Mouse (Mus musculus): ENCODE measurements around the gene Gramd1b. TPM values are rescaled to one million over a fixed set of nuclear protein-coding genes. Genes with fewer than 3 reads are reported as not detected.

The Gramd1b gene
- polyA plus RNA-seq, 1 experiment from 2014 or later: 4.9 TPM

- no peaks in the 10 kb centered on the region for H3K27me3 ChIP-seq (replicated peaks; ENCODE audit: control insufficient read depth, insufficient read depth, low read length)
- H3K4me2 ChIP-seq (ENCODE audit: low read depth, low read length): no peak overlapping the region
- no peak overlapping the region for H3K9ac ChIP-seq (ENCODE audit: low read depth, low read length)
- no peak overlapping the region for H3K4me3 ChIP-seq (ENCODE audit: low read length)
- WGBS: 87% methylated on average over 6 of the region's 6 CpGs
- no peaks in the 10 kb centered on the region for H3K9me3 ChIP-seq (ENCODE audit: control insufficient read depth, low read length)
- H3K36me3 ChIP-seq (ENCODE audit: control insufficient read depth, insufficient read depth, low read length): no peaks in the 10 kb centered on the region
- no peak overlapping the region for H3K27ac ChIP-seq (ENCODE audit: low read length)
- ATAC-seq: no peak
- no peaks in the 10 kb centered on the region for H3K4me1 ChIP-seq (ENCODE audit: control insufficient read depth, insufficient read depth, low read length)
Observed at GRCm38 (mm10) chr9:40353596-40353995, 177.6 kb downstream of the Gramd1b start.

- no peak overlapping the region for H3K4me2 ChIP-seq (ENCODE audit: low read depth, low read length)
- no peaks in the 10 kb centered on the region for H3K36me3 ChIP-seq (ENCODE audit: control insufficient read depth, insufficient read depth, low read length)
- no peaks in the 10 kb centered on the region for H3K27me3 ChIP-seq (replicated peaks; ENCODE audit: control insufficient read depth, insufficient read depth, low read length)
- WGBS: 18% methylated on average over 7 of the region's 7 CpGs
- no peak overlapping the region for H3K27ac ChIP-seq (ENCODE audit: low read length)
- H3K4me1 ChIP-seq (ENCODE audit: control insufficient read depth, insufficient read depth, low read length): 0 out of 2 replicates have a peak, but pooled peaks cover 3% of the 10 kb centered on the region
- H3K9ac ChIP-seq (ENCODE audit: low read depth, low read length): no peak overlapping the region
- peak; percentile 48 for ATAC-seq
- no peak overlapping the region for H3K4me3 ChIP-seq (ENCODE audit: low read length)
- no peaks in the 10 kb centered on the region for H3K9me3 ChIP-seq (ENCODE audit: control insufficient read depth, low read length)
Observed at GRCm38 (mm10) chr9:40350640-40351039, 180.5 kb downstream of the Gramd1b start.

GRCm38 (mm10) chr9:40350052-40350451 is 181.1 kb downstream of the Gramd1b start:
- WGBS: 84% methylated on average over 2 of the region's 2 CpGs
- no peak overlapping the region for H3K4me3 ChIP-seq (ENCODE audit: low read length)

GRCm38 (mm10) chr9:40349554-40349953 is 181.6 kb downstream of the Gramd1b start:
- 71% methylated on average over 4 of the region's 4 CpGs for WGBS
- H3K4me3 ChIP-seq (ENCODE audit: low read length): no peak overlapping the region
- H3K27ac ChIP-seq (ENCODE audit: low read length): no peak overlapping the region
- no peaks in the 10 kb centered on the region for H3K9me3 ChIP-seq (ENCODE audit: control insufficient read depth, low read length)
- no peaks in the 10 kb centered on the region for H3K27me3 ChIP-seq (replicated peaks; ENCODE audit: control insufficient read depth, insufficient read depth, low read length)
- H3K4me1 ChIP-seq (ENCODE audit: control insufficient read depth, insufficient read depth, low read length): 0 out of 2 replicates have a peak, but pooled peaks cover 4% of the 10 kb centered on the region
- no peaks in the 10 kb centered on the region for H3K36me3 ChIP-seq (ENCODE audit: control insufficient read depth, insufficient read depth, low read length)
- H3K9ac ChIP-seq (ENCODE audit: low read depth, low read length): no peak overlapping the region
- no peak overlapping the region for H3K4me2 ChIP-seq (ENCODE audit: low read depth, low read length)
- ATAC-seq: no peak

More at GRCm38 (mm10) chr9:40350052-40350451, 181.1 kb downstream of the Gramd1b start:
- 0 out of 2 replicates have a peak, but pooled peaks cover 4% of the 10 kb centered on the region for H3K4me1 ChIP-seq (ENCODE audit: control insufficient read depth, insufficient read depth, low read length)
- ATAC-seq: no peak
- H3K27ac ChIP-seq (ENCODE audit: low read length): no peak overlapping the region
- H3K4me2 ChIP-seq (ENCODE audit: low read depth, low read length): no peak overlapping the region
- H3K9me3 ChIP-seq (ENCODE audit: control insufficient read depth, low read length): no peaks in the 10 kb centered on the region
- H3K36me3 ChIP-seq (ENCODE audit: control insufficient read depth, insufficient read depth, low read length): no peaks in the 10 kb centered on the region
- no peak overlapping the region for H3K9ac ChIP-seq (ENCODE audit: low read depth, low read length)
- no peaks in the 10 kb centered on the region for H3K27me3 ChIP-seq (replicated peaks; ENCODE audit: control insufficient read depth, insufficient read depth, low read length)

- Histone ChIP-seq H3K36me3 (ENCODE audit: control insufficient read depth, insufficient read depth, low read length) (no peaks in the 10 kb centered on the region), H3K27me3 (replicated peaks; ENCODE audit: control insufficient read depth, insufficient read depth, low read length) (no peaks in the 10 kb centered on the region), H3K4me2 (ENCODE audit: low read depth, low read length) (no peak overlapping the region), H3K4me3 (ENCODE audit: low read length) (no peak overlapping the region), H3K27ac (ENCODE audit: low read length) (no peak overlapping the region), H3K9me3 (ENCODE audit: control insufficient read depth, low read length) (no peaks in the 10 kb centered on the region), H3K9ac (ENCODE audit: low read depth, low read length) (no peak overlapping the region), H3K4me1 (ENCODE audit: control insufficient read depth, insufficient read depth, low read length) (0 out of 2 replicates have a peak, but pooled peaks cover 4% of the 10 kb centered on the region)
- no peak for ATAC-seq
- 94% methylated on average over 8 of the region's 8 CpGs for WGBS
Observed at GRCm38 (mm10) chr9:40348714-40349233, 182.4 kb downstream of the Gramd1b start.

GRCm38 (mm10) chr9:40346232-40346984 is 184.8 kb downstream of the Gramd1b start:
- H3K9ac ChIP-seq (ENCODE audit: low read depth, low read length): peak overlapping the region; percentile 46; the same call in 1 of the 2 replicates
- peak overlapping the region; percentile 27 for H3K4me3 ChIP-seq (ENCODE audit: low read length)
- WGBS: 15% methylated on average over 16 of the region's 16 CpGs
- H3K36me3 ChIP-seq (ENCODE audit: control insufficient read depth, insufficient read depth, low read length): no peaks in the 10 kb centered on the region
- no peaks in the 10 kb centered on the region for H3K27me3 ChIP-seq (replicated peaks; ENCODE audit: control insufficient read depth, insufficient read depth, low read length)
- H3K4me1 ChIP-seq (ENCODE audit: control insufficient read depth, insufficient read depth, low read length): 0 out of 2 replicates have a peak, but pooled peaks cover 4% of the 10 kb centered on the region
- no peak overlapping the region for H3K27ac ChIP-seq (ENCODE audit: low read length)
- peak overlapping the region; percentile 50 for H3K4me2 ChIP-seq (ENCODE audit: low read depth, low read length)
- peak; percentile 60 for ATAC-seq
- H3K9me3 ChIP-seq (ENCODE audit: control insufficient read depth, low read length): no peaks in the 10 kb centered on the region

GRCm38 (mm10) chr9:40345493-40346231 is 185.5 kb downstream of the Gramd1b start:
- H3K4me2 ChIP-seq (ENCODE audit: low read depth, low read length): peak overlapping the region; percentile 50
- no peak overlapping the region for H3K27ac ChIP-seq (ENCODE audit: low read length)
- H3K9me3 ChIP-seq (ENCODE audit: control insufficient read depth, low read length): no peaks in the 10 kb centered on the region
- peak; percentile 57 for ATAC-seq
- no peaks in the 10 kb centered on the region for H3K27me3 ChIP-seq (replicated peaks; ENCODE audit: control insufficient read depth, insufficient read depth, low read length)
- H3K36me3 ChIP-seq (ENCODE audit: control insufficient read depth, insufficient read depth, low read length): no peaks in the 10 kb centered on the region
- peak overlapping the region; percentile 27 for H3K4me3 ChIP-seq (ENCODE audit: low read length)
- H3K9ac ChIP-seq (ENCODE audit: low read depth, low read length): peak overlapping the region; percentile 46
- H3K4me1 ChIP-seq (ENCODE audit: control insufficient read depth, insufficient read depth, low read length): 0 out of 2 replicates have a peak, but pooled peaks cover 4% of the 10 kb centered on the region
- WGBS: 28% methylated on average over 13 of the region's 13 CpGs

- H3K4me3 ChIP-seq (ENCODE audit: low read length): no peak overlapping the region
- 56% methylated on average over 10 of the region's 10 CpGs for WGBS
- H3K4me1 ChIP-seq (ENCODE audit: control insufficient read depth, insufficient read depth, low read length): 0 out of 2 replicates have a peak, but pooled peaks cover 4% of the 10 kb centered on the region
- H3K27ac ChIP-seq (ENCODE audit: low read length): no peak overlapping the region
- H3K9ac ChIP-seq (ENCODE audit: low read depth, low read length): no peak overlapping the region
- H3K4me2 ChIP-seq (ENCODE audit: low read depth, low read length): no peak overlapping the region
- H3K9me3 ChIP-seq (ENCODE audit: control insufficient read depth, low read length): no peaks in the 10 kb centered on the region
- ATAC-seq: no peak
- H3K36me3 ChIP-seq (ENCODE audit: control insufficient read depth, insufficient read depth, low read length): no peaks in the 10 kb centered on the region
- no peaks in the 10 kb centered on the region for H3K27me3 ChIP-seq (replicated peaks; ENCODE audit: control insufficient read depth, insufficient read depth, low read length)
Observed at GRCm38 (mm10) chr9:40344801-40345492, 186.2 kb downstream of the Gramd1b start.

- Histone ChIP-seq H3K27me3 (replicated peaks; ENCODE audit: control insufficient read depth, insufficient read depth, low read length) (no peaks in the 10 kb centered on the region), H3K27ac (ENCODE audit: low read length) (no peak overlapping the region), H3K9ac (ENCODE audit: low read depth, low read length) (no peak overlapping the region), H3K4me2 (ENCODE audit: low read depth, low read length) (no peak overlapping the region), H3K36me3 (ENCODE audit: control insufficient read depth, insufficient read depth, low read length) (no peaks in the 10 kb centered on the region), H3K4me3 (ENCODE audit: low read length) (no peak overlapping the region), H3K9me3 (ENCODE audit: control insufficient read depth, low read length) (no peaks in the 10 kb centered on the region), H3K4me1 (ENCODE audit: control insufficient read depth, insufficient read depth, low read length) (0 out of 2 replicates have a peak, but pooled peaks cover 4% of the 10 kb centered on the region)
- WGBS: 86% methylated on average over 7 of the region's 7 CpGs
- no peak for ATAC-seq
Observed at GRCm38 (mm10) chr9:40343828-40344227, 187.4 kb downstream of the Gramd1b start.
